Mouse (Mus musculus) CH12.LX (cell line): ENCODE measurements around the gene Slc34a2. TPM values are rescaled to one million over a fixed set of nuclear protein-coding genes. Genes with fewer than 3 reads are reported as not detected.

Experiments used
- DNase-seq: peaks from one replicate; pipeline ENCODE4 v3.0.0-alpha.2; 2013; ENCODE audit errors: extremely low read depth
- H3K27ac ChIP-seq: 2 replicates; pipeline ENCODE4 v1.5.1; 2012; ENCODE audit warnings: low read depth, mild to moderate bottlenecking, control low read depth, moderate library complexity; ENCODE audit not compliant: insufficient read depth
- H3K27me3 ChIP-seq: replicated peaks from 2 replicates; pipeline ENCODE3; 2012; ENCODE audit warnings: inconsistent platforms
- H3K36me3 ChIP-seq, 2 experiments: replicated peaks in 1 of 2; 2 replicates each; pipeline versions ENCODE3 to v1.6.1; 2012; ENCODE audit warnings: inconsistent platforms in 1 of 2, low read length in 1 of 2, mild to moderate bottlenecking in 1 of 2, mixed read lengths in 1 of 2, moderate library complexity in 1 of 2; ENCODE audit not compliant: control insufficient read depth in 1 of 2, insufficient read depth in 1 of 2
- H3K4me1 ChIP-seq, 2 experiments: 2 replicates each; pipeline ENCODE4 v1.6.1; 2012; ENCODE audit warnings: inconsistent platforms in 1 of 2, moderate library complexity in 1 of 2; ENCODE audit not compliant: insufficient read depth in 2 of 2, control insufficient read depth in 1 of 2
- H3K4me2 ChIP-seq: 2 replicates; pipeline ENCODE4 v1.6.1; 2012; ENCODE audit warnings: low read depth, mild to moderate bottlenecking, control low read depth; ENCODE audit not compliant: poor library complexity, insufficient read depth, severe bottlenecking
- H3K4me3 ChIP-seq, 3 experiments: fragments of 150-350 bp in 1 of 3; sonication (generic) in 1 of 3; replicated peaks in 1 of 3; 2 replicates each; pipeline versions ENCODE3 to v1.5.1; 2011 to 2012; ENCODE audit warnings: low read depth in 2 of 3, low read length in 2 of 3, mild to moderate bottlenecking in 2 of 3, moderate library complexity in 2 of 3, control low read depth in 1 of 3, improper control_type of control experiment in 1 of 3, inconsistent platforms in 1 of 3, mixed read lengths in 1 of 3; ENCODE audit not compliant: poor library complexity in 1 of 3
- H3K79me2 ChIP-seq: replicated peaks from 2 replicates; pipeline ENCODE4 v1.6.1; 2012; ENCODE audit warnings: mild to moderate bottlenecking, moderate library complexity; ENCODE audit not compliant: control insufficient read depth, poor library complexity, insufficient read depth, severe bottlenecking; ENCODE audit errors: extremely low read depth
- H3K9ac ChIP-seq: 2 replicates; pipeline ENCODE4 v1.6.1; 2012; ENCODE audit warnings: low read depth, mild to moderate bottlenecking, control low read depth, moderate library complexity; ENCODE audit not compliant: insufficient read depth
- H3K9me3 ChIP-seq: replicated peaks from 2 replicates; pipeline ENCODE3; 2012; ENCODE audit warnings: low read length, inconsistent platforms, mixed read lengths
- BHLHE40 ChIP-seq: IDR thresholded peaks from 2 replicates; pipeline ENCODE4 v1.6.1; 2011; ENCODE audit warnings: mild to moderate bottlenecking, low read depth, low read length, improper control_type of control experiment
- CHD1 ChIP-seq: IDR thresholded peaks from 2 replicates; pipeline ENCODE4 v1.6.1; 2012; ENCODE audit warnings: low read depth, low read length, improper control_type of control experiment, inconsistent platforms
- ELF1 ChIP-seq: IDR thresholded peaks from 2 replicates; pipeline ENCODE4 v1.6.1; 2014; ENCODE audit warnings: low read depth, mild to moderate bottlenecking, inconsistent platforms, low read length, improper control_type of control experiment
- EP300 ChIP-seq: IDR thresholded peaks from 2 replicates; pipeline ENCODE4 v1.6.1; 2011; ENCODE audit warnings: low read length, improper control_type of control experiment
- GABPA ChIP-seq: IDR thresholded peaks from 2 replicates; pipeline ENCODE4 v1.6.1; 2012; ENCODE audit warnings: low read depth, low read length, improper control_type of control experiment, inconsistent platforms; ENCODE audit not compliant: insufficient replicate concordance
- IRF4 ChIP-seq: IDR thresholded peaks from 2 replicates; pipeline ENCODE4 v1.6.1; 2014; ENCODE audit warnings: low read depth, mild to moderate bottlenecking, inconsistent platforms, low read length, improper control_type of control experiment
- JUND ChIP-seq: conservative IDR thresholded peaks from 2 replicates; pipeline ENCODE4 v1.6.1; 2011; ENCODE audit warnings: low read depth, low read length, improper control_type of control experiment
- KAT2A ChIP-seq: IDR thresholded peaks from 2 replicates; pipeline ENCODE4 v1.6.1; 2012; ENCODE audit warnings: low read length, improper control_type of control experiment, inconsistent platforms; ENCODE audit not compliant: insufficient replicate concordance
- MYC ChIP-seq: IDR thresholded peaks from 2 replicates; pipeline ENCODE4 v1.6.1; 2011; ENCODE audit warnings: low read depth, mild to moderate bottlenecking, improper control_type of control experiment, low read length
- NELFE ChIP-seq: IDR thresholded peaks from 2 replicates; pipeline ENCODE4 v1.6.1; 2011; ENCODE audit warnings: low read depth, low read length, improper control_type of control experiment
- NRF1 ChIP-seq: IDR thresholded peaks from 2 replicates; pipeline ENCODE4 v1.6.1; 2014; ENCODE audit warnings: low read depth, mild to moderate bottlenecking, inconsistent platforms, low read length, improper control_type of control experiment, moderate library complexity
- POLR2AphosphoS2 ChIP-seq: IDR thresholded peaks from 2 replicates; pipeline ENCODE4 v1.6.1; 2011; ENCODE audit warnings: low read depth, low read length, improper control_type of control experiment
- SIN3A ChIP-seq: IDR thresholded peaks from 2 replicates; pipeline ENCODE4 v1.6.1; 2012; ENCODE audit warnings: low read length, improper control_type of control experiment, inconsistent platforms
- SMC3 ChIP-seq: IDR thresholded peaks from 2 replicates; pipeline ENCODE4 v1.6.1; 2011; ENCODE audit warnings: low read depth, low read length, improper control_type of control experiment
- TBP ChIP-seq: conservative IDR thresholded peaks from 2 replicates; pipeline ENCODE4 v1.6.1; 2011; ENCODE audit warnings: low read depth, low read length, improper control_type of control experiment
- USF1 ChIP-seq: IDR thresholded peaks from 2 replicates; pipeline ENCODE4 v1.6.1; 2014; ENCODE audit warnings: low read depth, mild to moderate bottlenecking, inconsistent platforms, low read length, improper control_type of control experiment
- USF2 ChIP-seq: conservative IDR thresholded peaks from 2 replicates; pipeline ENCODE4 v1.6.1; 2011; ENCODE audit warnings: low read depth, low read length, improper control_type of control experiment
- ZC3H11A ChIP-seq: IDR thresholded peaks from 2 replicates; pipeline ENCODE4 v1.6.1; 2012; ENCODE audit warnings: low read depth, mild to moderate bottlenecking, inconsistent platforms, low read length, improper control_type of control experiment
- ZKSCAN1 ChIP-seq: IDR thresholded peaks from 2 replicates; pipeline ENCODE4 v1.6.1; 2012; ENCODE audit warnings: low read depth, inconsistent platforms, low read length, improper control_type of control experiment, borderline replicate concordance
- ZMIZ1 ChIP-seq: IDR thresholded peaks from 2 replicates; pipeline ENCODE4 v1.6.1; 2012; ENCODE audit warnings: low read depth, mild to moderate bottlenecking, inconsistent platforms, low read length, improper control_type of control experiment
- ZNF384 ChIP-seq: IDR thresholded peaks from 2 replicates; pipeline ENCODE4 v1.6.1; 2012; ENCODE audit warnings: low read depth, low read length, improper control_type of control experiment, inconsistent platforms
- dilution Hi-C: fragments of 300-500 bp; cut with MboI; formaldehyde crosslinking; loops from 2 replicates; pipeline ENCODE4 v1.14.3; 2020; ENCODE audit warnings: low sequenced_read_pairs; ENCODE audit not compliant: extremely low pct_unique_long_range_greater_than_20kb, extremely low pct_ligation_motif_present
- in situ Hi-C: fragments of 300-500 bp; cut with MboI; formaldehyde crosslinking; loops from 3 replicates; pipeline ENCODE4 v1.14.3; 2019; ENCODE audit warnings: low sequenced_read_pairs, low pct_ligation_motif_present, low pct_unique_long_range_greater_than_20kb, mixed read lengths
- polyA plus RNA-seq: library from polyadenylated mRNA; unstranded; fragments of >175 nt; gene quantifications from 2 replicates; pipeline ENCODE4 v1.2.1, GENCODE M21; 2012; ENCODE audit warnings: low read depth; ENCODE audit not compliant: insufficient read length
- total RNA-seq, 2 experiments: library from RNA; depleted of rRNA; stranded (reverse); fragments of 300-350 nt in 1 of 2; fragments of >200 nt in 1 of 2; gene quantifications; 2 replicates each; pipeline ENCODE4 v1.2.3; 2012 to 2014

Slc34a2 gene
- total and polyA plus RNA-seq, 3 experiments, result not detected

GRCm38 (mm10) chr5:53049046-53049445, 11.2 kb downstream of the Slc34a2 start:
- no peak overlapping the region for H3K27ac ChIP-seq
- dilution Hi-C loops (no loop called here), in situ Hi-C loops (no loop called here)
- H3K4me2 ChIP-seq, result no peak overlapping the region
- DNase-seq, result no peak
- H3K4me3 ChIP-seq, result no peak overlapping the region
- no peak for TF ChIP-seq BHLHE40
- no peak for TF ChIP-seq ZMIZ1
- TF ChIP-seq ZC3H11A, result no peak
- no peak for TF ChIP-seq ELF1
- no peak for TF ChIP-seq SIN3A
- no peak for TF ChIP-seq CHD1
- no peak for TF ChIP-seq ZKSCAN1
- no peak for TF ChIP-seq SMC3
- TF ChIP-seq USF1, result no peak
- no peak for TF ChIP-seq IRF4
- no peak for TF ChIP-seq TBP
- no peak for TF ChIP-seq GABPA
- no peak overlapping the region for H3K9ac ChIP-seq
- H3K36me3 ChIP-seq, result no peaks in the 10 kb centered on the region
- H3K27me3 ChIP-seq, result no peaks in the 10 kb centered on the region
- no peaks in the 10 kb centered on the region for H3K9me3 ChIP-seq
- no peaks in the 10 kb centered on the region for H3K79me2 ChIP-seq
- peaks cover 0 to 20% of the 10 kb centered on the region in 2 experiments; a peak in 2 of 4 replicates for H3K4me1 ChIP-seq

GRCm38 (mm10) chr5:53050963-53051362, 13.1 kb downstream of the Slc34a2 start:
- dilution Hi-C loops (no loop called here), in situ Hi-C loops (no loop called here)
- Histone ChIP-seq H3K4me3 (no peak overlapping the region), H3K27me3 (no peaks in the 10 kb centered on the region), H3K9me3 (no peaks in the 10 kb centered on the region), H3K4me2 (no peak overlapping the region), H3K36me3 (no peaks in the 10 kb centered on the region), H3K79me2 (no peaks in the 10 kb centered on the region), H3K9ac (no peak overlapping the region), H3K4me1 (peaks cover 0 to 18% of the 10 kb centered on the region in 2 experiments; a peak in 2 of 4 replicates), H3K27ac (no peak overlapping the region)
- no peak for TF ChIP-seq NELFE
- TF ChIP-seq NRF1, result no peak
- no peak for TF ChIP-seq GABPA
- TF ChIP-seq ZC3H11A, result no peak
- TF ChIP-seq EP300, result no peak
- TF ChIP-seq ZMIZ1, result no peak
- no peak for TF ChIP-seq ZNF384
- no peak for TF ChIP-seq USF2
- TF ChIP-seq MYC, result no peak
- TF ChIP-seq POLR2AphosphoS2, result no peak
- no peak for TF ChIP-seq KAT2A
- no peak for TF ChIP-seq JUND
- DNase-seq, result no peak
